In genomic region chr10:94312007-94312715, GRCm38 (mm10) we compare ENCODE assay signal across 7 mouse cellular contexts. TPM values are rescaled to one million over a fixed set of nuclear protein-coding genes. Genes with fewer than 3 reads are reported as not detected.
DNase-seq lines count a peak whose midpoint lies in the region; ATAC-seq lines count a peak whose summit lies in the region.

No protein-coding gene starts in this region.

- no peaks in the 10 kb centered on the region for H3K9me3 ChIP-seq in heart, embryonic 16.5 days (replicated peaks; ENCODE audit: control insufficient read depth, low read length)
- H3K9me3 ChIP-seq in limb, embryonic 11.5 days (ENCODE audit: control insufficient read depth, low read length), result no peaks in the 10 kb centered on the region
- no peaks in the 10 kb centered on the region for H3K9me3 ChIP-seq in midbrain, embryonic 12.5 days

- peaks cover 4% of the 10 kb centered on the region; the same call in 1 of the 2 replicates for H3K4me1 ChIP-seq in heart, embryonic 16.5 days (ENCODE audit: control insufficient read depth, insufficient read depth, low read length)
- H3K4me1 ChIP-seq in limb, embryonic 11.5 days (ENCODE audit: control insufficient read depth, insufficient read depth, low read length), result no peaks in the 10 kb centered on the region
- H3K4me1 ChIP-seq in midbrain, embryonic 12.5 days, result peaks cover 15% of the 10 kb centered on the region

- peak overlapping the region; percentile 62 for H3K4me3 ChIP-seq in heart, embryonic 16.5 days (ENCODE audit: low read length)
- peak overlapping the region; percentile 37 for H3K4me3 ChIP-seq in limb, embryonic 11.5 days (ENCODE audit: low read depth, low read length)
- peak overlapping the region; percentile 50 for H3K4me3 ChIP-seq in midbrain, embryonic 12.5 days

- peak; percentile 49 for ATAC-seq in heart, embryonic 16.5 days (replicated peaks; ENCODE audit: extremely low read depth, insufficient read depth, low FRiP score)
- 0 out of 2 replicates have a peak, but pooled peaks have one; percentile 51 for ATAC-seq in limb, embryonic 11.5 days (ENCODE audit: insufficient number of reproducible peaks, low FRiP score, low TSS enrichment, low read depth)
- ATAC-seq in midbrain, embryonic 12.5 days (ENCODE audit: low FRiP score, low read depth), result peak; percentile 77
- ATAC-seq in inflammation-experienced regulatory T-cells, adult 6 months, result no peak

- peak; percentile 17 for DNase-seq in urinary bladder, postnatal 14 days (ENCODE audit: low spot score)
- DNase-seq in urinary bladder, postnatal 36 days (ENCODE audit: low spot score in 2 of 2), result no peak
- DNase-seq in embryo, embryonic 11 days, result peak; percentile 58
- DNase-seq in limb, embryonic 11.5 days (ENCODE audit: low spot score), result peak; percentile 43

- peak overlapping the region; percentile 64 for H3K9ac ChIP-seq in heart, embryonic 16.5 days (ENCODE audit: low read length)
- H3K9ac ChIP-seq in limb, embryonic 11.5 days (ENCODE audit: low read length), result peak overlapping the region; percentile 35; the same call in 1 of the 2 replicates
- peak overlapping the region; percentile 55 for H3K9ac ChIP-seq in midbrain, embryonic 12.5 days (replicated peaks)

- peak overlapping the region; percentile 97 for H3K4me2 ChIP-seq in heart, embryonic 16.5 days (ENCODE audit: low read depth, low read length)
- H3K4me2 ChIP-seq in limb, embryonic 11.5 days (ENCODE audit: low read depth, severe bottlenecking), result peak overlapping the region; percentile 73
- peak overlapping the region; percentile 94 for H3K4me2 ChIP-seq in midbrain, embryonic 12.5 days (replicated peaks)

- 1% methylated on average over 45 of the region's 45 CpGs for WGBS in heart, embryonic 16.5 days
- under 1% methylated on average over 45 of the region's 45 CpGs for WGBS in limb, embryonic 11.5 days
- WGBS in midbrain, embryonic 12.5 days, result 1% methylated on average over 45 of the region's 45 CpGs

- peaks cover 5% of the 10 kb centered on the region for H3K27me3 ChIP-seq in heart, embryonic 16.5 days (ENCODE audit: control insufficient read depth, insufficient read depth, low read length)
- H3K27me3 ChIP-seq in limb, embryonic 11.5 days (ENCODE audit: control insufficient read depth, insufficient read depth, low read length), result peaks cover 23% of the 10 kb centered on the region
- peaks cover 24% of the 10 kb centered on the region for H3K27me3 ChIP-seq in midbrain, embryonic 12.5 days

- no peak overlapping the region for H3K27ac ChIP-seq in heart, embryonic 16.5 days (ENCODE audit: low read length)
- H3K27ac ChIP-seq in limb, embryonic 11.5 days (replicated peaks; ENCODE audit: low read depth, low read length), result no peak overlapping the region
- no peak overlapping the region for H3K27ac ChIP-seq in midbrain, embryonic 12.5 days (replicated peaks)

- H3K36me3 ChIP-seq in heart, embryonic 16.5 days (ENCODE audit: control insufficient read depth, insufficient read depth), result no peaks in the 10 kb centered on the region
- no peaks in the 10 kb centered on the region for H3K36me3 ChIP-seq in limb, embryonic 11.5 days (ENCODE audit: control insufficient read depth, insufficient read depth, low read length)
- no peaks in the 10 kb centered on the region for H3K36me3 ChIP-seq in midbrain, embryonic 12.5 days

RNA-seq across cellular contexts. Expression of gene Tmcc3, which starts 0.4 kb away (rescaled TPM):
- 8.7 and 11.4 TPM in 2 replicates for polyA plus RNA-seq in heart, embryonic 16.5 days (2015; fragmentation: Nextera tagmentation; extraction: Ambion mirVana)
- 5.3 and 6.3 TPM in 2 replicates for polyA plus RNA-seq in limb, embryonic 11.5 days (2014; fragmentation: Nextera tagmentation; extraction: Ambion mirVana)
- 4.8 and 5.4 TPM in 2 replicates for polyA plus RNA-seq in midbrain, embryonic 12.5 days (2016; fragmentation: Nextera tagmentation; extraction: Ambion mirVana)
- polyA plus RNA-seq in inflammation-experienced regulatory T-cells, adult 6 months (2017; shearing (Covaris generic)), result 1 to 10 TPM in 2 of 3 experiments, under 1 TPM in 1; 0.38 to 1.6 (median 1.0) TPM

RNA-seq across cellular contexts. Expression of gene Gm4792, which starts 13.7 kb away (rescaled TPM):
- polyA plus RNA-seq in heart, embryonic 16.5 days (2015; fragmentation: Nextera tagmentation; extraction: Ambion mirVana), result 0.18 TPM in 1 of 2 replicates, not detected in the other
- not detected in 2 replicates for polyA plus RNA-seq in limb, embryonic 11.5 days (2014; fragmentation: Nextera tagmentation; extraction: Ambion mirVana)
- polyA plus RNA-seq in midbrain, embryonic 12.5 days (2016; fragmentation: Nextera tagmentation; extraction: Ambion mirVana), result 0.48 TPM in 1 of 2 replicates, not detected in the other
- polyA plus RNA-seq in inflammation-experienced regulatory T-cells, adult 6 months (2017; shearing (Covaris generic)), result not detected

Comparison
In these comparisons a context has a peak if more than half of its experiments do, and no peak if none do; other contexts are left out.
1. DNase-seq: peak in urinary bladder, postnatal 14 days (single experiment), embryo, embryonic 11 days (single experiment) and limb, embryonic 11.5 days (single experiment); none in urinary bladder, postnatal 36 days (0 of 2).
2. Peak in every context shown above with its lines, with median percentiles within 50 percentile points of each other: H3K4me2 ChIP-seq, H3K4me3 ChIP-seq and H3K9ac ChIP-seq.